Mouse (Mus musculus): Measurements from ENCODE around the gene Casz1. TPM values are rescaled to one million over a fixed set of nuclear protein-coding genes. Genes with fewer than 3 reads are reported as not detected.

Casz1 gene
- 4.0 and 4.8 TPM in 2 replicates for polyA plus RNA-seq (2015; fragmentation: Nextera tagmentation; extraction: Ambion mirVana)

GRCm38 (mm10) chr4:148804137-148804779 lies at the start of gene Casz1:
TSS of gene Casz1 (plus strand) at chr4:148804429.

Other genes starting within 250 kb of the Casz1 start
- gene Exosc10, start 246.0 kb upstream of the Casz1 start, polyA plus RNA-seq (2015; fragmentation: Nextera tagmentation; extraction: Ambion mirVana): 34.9 and 45.9 TPM in 2 replicates
- gene Srm, start 212.9 kb upstream of the Casz1 start, polyA plus RNA-seq (2015; fragmentation: Nextera tagmentation; extraction: Ambion mirVana): 66.8 and 88.0 TPM in 2 replicates
- 1.7 and 2.1 TPM in 2 replicates for gene Masp2, start 201.9 kb upstream of the Casz1 start, polyA plus RNA-seq (2015; fragmentation: Nextera tagmentation; extraction: Ambion mirVana)
- 176 and 195 TPM in 2 replicates for gene Tardbp, start 177.4 kb upstream of the Casz1 start, polyA plus RNA-seq (2015; fragmentation: Nextera tagmentation; extraction: Ambion mirVana)
- not detected in 2 replicates for gene Gm572, start 161.1 kb upstream of the Casz1 start, polyA plus RNA-seq (2015; fragmentation: Nextera tagmentation; extraction: Ambion mirVana)

Measured in adrenal gland, postnatal 0 days (tissue).